Mouse (Mus musculus) olfactory bulb, adult 2 months (tissue): ENCODE results near the gene Trank1.

ENCODE experiments used
- CTCF ChIP-seq: fragments of 200-500 bp; IDR thresholded peaks from 2 replicates; pipeline ENCODE4 v1.5.1; 2012; ENCODE audit warnings: low read depth, mild to moderate bottlenecking, low read length, moderate library complexity; ENCODE audit not compliant: insufficient read depth
- POLR2A ChIP-seq: fragments of 200-500 bp; IDR thresholded peaks from 2 replicates; pipeline ENCODE4 v1.6.1; 2012; ENCODE audit warnings: mild to moderate bottlenecking, low read depth, low read length, moderate library complexity; ENCODE audit not compliant: insufficient read depth

GRCm38 (mm10) chr9:111381056-111382025 is 69.8 kb downstream of the Trank1 start:
- no peak for TF ChIP-seq POLR2A
- TF ChIP-seq CTCF: no peak
